Mouse (Mus musculus) spleen, embryonic (tissue): ENCODE data around the gene Plpp1.

ENCODE experiments used
- CTCF ChIA-PET: fragments of 350-600 bp; sonication (Branson Sonifier 250); formaldehyde crosslinking; loops from one replicate; lab custom pipeline; 2022; lab: Charles Lee

Gene Plpp1

DNA sequence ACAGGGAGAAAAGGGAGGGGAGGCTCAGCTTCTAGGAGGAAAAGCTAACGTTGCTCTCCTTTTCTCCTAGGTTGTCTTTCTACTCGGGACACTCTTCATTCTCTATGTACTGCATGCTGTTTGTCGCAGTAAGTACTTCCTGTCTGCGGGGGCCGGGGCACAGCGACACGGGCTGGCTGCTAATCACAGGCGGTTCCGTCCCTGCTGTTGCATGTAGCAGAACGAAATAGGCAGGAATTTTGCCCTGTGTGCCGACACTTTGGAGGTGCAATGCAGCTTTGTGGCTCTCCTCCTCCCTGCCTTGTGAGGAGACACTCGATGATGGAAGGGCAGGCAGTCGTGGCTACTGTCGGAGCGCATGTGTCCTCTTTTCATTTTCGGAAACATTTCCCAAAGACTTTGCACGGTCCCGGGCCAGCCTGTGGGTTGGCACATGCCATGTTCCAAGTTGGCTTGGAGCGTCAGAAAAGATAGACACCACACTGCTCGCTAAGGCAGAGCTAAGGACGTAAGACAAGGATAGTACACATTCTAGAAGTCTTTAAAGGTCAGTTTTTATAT, 59.1 kb downstream of the Plpp1 start:
- CTCF ChIA-PET, result no interaction called here

DNA sequence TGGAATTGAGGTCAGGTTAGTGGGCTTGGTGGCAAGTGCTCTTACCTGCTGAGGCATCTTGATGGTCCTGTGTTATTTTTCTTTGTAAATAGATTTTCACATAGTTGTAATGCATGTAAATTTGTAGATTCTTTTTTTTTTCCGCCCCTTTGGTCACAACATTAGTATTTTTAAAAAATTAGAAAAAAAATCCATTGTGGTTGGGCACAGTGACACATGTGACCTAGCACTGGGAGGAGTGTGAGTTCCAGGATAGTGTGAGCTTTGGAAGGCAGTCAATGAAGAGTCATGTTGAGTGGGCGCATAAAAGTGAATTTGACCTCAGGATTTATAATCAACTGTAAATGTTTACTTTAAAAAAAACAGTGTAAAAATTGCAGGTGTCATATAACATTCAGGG, 59.8 kb downstream of the Plpp1 start:
- CTCF ChIA-PET, result no interaction called here

GRCm38 (mm10) chr13:112860911-112861310, 60.3 kb downstream of the Plpp1 start:
- CTCF ChIA-PET, result no interaction called here

DNA sequence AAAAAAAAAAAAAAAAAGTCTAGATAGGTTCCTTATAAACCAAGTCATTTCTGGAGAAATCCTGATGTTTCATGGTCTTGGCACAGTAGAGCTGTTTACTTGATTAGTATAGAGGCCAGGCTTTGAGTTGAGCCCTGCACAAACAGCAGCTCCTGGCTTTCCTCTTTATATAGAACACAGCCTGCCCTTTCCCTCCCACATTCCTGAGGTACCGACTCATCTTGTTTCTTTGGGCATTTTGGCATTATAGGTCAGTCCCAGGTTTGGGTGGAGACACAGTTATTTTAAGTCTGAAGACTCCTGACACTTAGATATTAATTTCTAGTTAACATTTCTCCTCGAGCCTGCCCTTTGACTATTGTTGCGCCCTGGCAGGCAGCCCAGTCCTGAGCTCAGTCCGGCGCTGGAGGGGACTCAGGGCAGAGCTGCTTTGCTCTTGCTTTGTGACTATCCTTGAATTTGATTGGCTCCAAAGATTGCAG, 61.3 kb downstream of the Plpp1 start:
- CTCF ChIA-PET, result no interaction called here

GRCm38 (mm10) chr13:112862342-112862741, 61.8 kb downstream of the Plpp1 start:
- CTCF ChIA-PET, result no interaction called here

- CTCF ChIA-PET, result no interaction called here
These were observed 62.5 kb downstream of the Plpp1 start for GRCm38 (mm10) chr13:112862978-112863677.

GRCm38 (mm10) chr13:112866782-112867181, 66.2 kb downstream of the Plpp1 start:
- CTCF ChIA-PET, result no interaction called here

GRCm38 (mm10) chr13:112867381-112867780, 66.8 kb downstream of the Plpp1 start:
- CTCF ChIA-PET, result no interaction called here

DNA sequence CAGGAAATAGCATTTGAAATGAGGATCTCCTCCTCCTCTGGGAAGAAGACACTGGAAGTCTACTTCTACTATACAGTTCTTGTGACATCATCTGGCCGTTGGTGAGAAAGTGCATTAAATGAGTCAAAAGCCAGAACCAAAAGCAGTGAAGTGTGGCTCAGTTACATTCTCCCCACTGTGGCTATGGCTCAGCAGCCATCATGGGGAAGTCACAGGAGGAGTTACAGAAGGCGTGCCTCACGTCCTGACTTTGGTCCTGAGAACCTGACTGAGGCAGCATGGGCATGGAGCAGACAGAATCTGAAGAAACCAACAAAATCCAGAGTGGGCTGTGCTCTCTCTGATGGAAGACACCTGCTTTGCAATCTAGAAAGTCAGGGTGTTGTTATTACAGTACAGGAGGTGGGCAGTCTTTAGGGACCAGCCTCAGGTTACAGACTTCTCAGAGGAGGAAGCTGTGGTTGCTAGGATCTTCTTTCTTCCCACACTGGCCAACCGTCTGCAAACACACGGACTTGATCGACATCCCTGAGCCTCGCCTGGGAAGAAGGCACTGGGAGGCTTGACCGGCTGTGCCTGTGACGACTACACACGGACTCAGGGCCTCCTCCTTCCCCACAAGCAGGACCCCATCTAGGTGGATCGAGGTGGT, 69.6 kb downstream of the Plpp1 start:
- CTCF ChIA-PET, result no interaction called here

GRCm38 (mm10) chr13:112871500-112872266, 71.1 kb downstream of the Plpp1 start:
- CTCF ChIA-PET, result no interaction called here

DNA sequence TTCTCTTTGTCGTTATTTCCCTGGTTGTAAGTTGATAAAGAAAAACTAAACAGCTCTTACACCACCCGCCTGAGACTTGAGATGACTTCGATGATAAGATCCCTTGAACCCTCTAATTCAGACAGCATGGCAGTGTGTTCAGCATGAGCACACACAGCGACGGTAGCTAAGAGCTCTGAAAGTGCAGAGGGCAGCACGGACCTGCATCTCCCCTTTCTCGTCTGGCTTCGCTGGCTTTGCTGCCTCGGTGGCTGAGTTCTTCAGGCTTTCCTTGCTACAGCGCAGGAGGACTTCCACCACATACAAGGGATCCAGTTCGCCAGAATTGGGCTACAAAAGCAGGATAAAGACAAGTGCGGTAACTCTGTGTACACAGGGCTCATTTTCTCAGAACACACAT, 86.6 kb downstream of the Plpp1 start:
- CTCF ChIA-PET, result no interaction called here

DNA sequence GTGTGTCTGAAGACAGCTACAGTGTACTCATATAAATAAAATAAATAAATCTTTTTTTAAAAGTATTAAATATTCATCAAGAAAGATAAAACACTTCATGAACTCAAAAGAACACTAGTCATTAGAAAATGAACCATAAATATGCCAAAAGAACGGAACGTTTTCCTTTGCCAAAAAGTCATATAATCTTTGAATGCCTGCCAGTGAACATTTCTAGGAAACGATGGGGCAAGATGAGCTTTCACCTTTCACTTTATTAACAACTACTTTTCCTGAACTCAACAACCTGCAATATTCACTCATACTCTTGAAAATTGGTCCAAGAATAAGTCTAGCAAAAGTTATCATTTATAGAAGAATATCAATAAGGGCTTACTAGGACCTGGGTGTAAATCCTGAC, 101.6 kb downstream of the Plpp1 start:
- CTCF ChIA-PET, result interaction anchor here (0.6 kb wide), 1 partner anchor 9 kb away, joined by 4 read pairs; no protein-coding TSS in a partner anchor

GRCm38 (mm10) chr13:112909663-112910062, 109.1 kb downstream of the Plpp1 start:
- CTCF ChIA-PET, result no interaction called here

GRCm38 (mm10) chr13:112910434-112910833, 109.8 kb downstream of the Plpp1 start:
- CTCF ChIA-PET, result no interaction called here
